Mouse (Mus musculus) left cerebral cortex, postnatal 25 days (tissue): ENCODE measurements at regions not wholly inside any gene's neighbourhood (a gene's known extent, or its start where the extent isn't known, plus 50 kb on each side); places are given as distances from the start of the nearest gene placed in this dataset.
A peak's percentile ranks its signal among the peaks of the same experiment; 100 is the strongest.

ENCODE experiments used
- DNase-seq, 2 experiments: peaks; one replicate each; pipeline ENCODE4 v3.0.0; 2022; ENCODE audit warnings: low spot score in 2 of 2, mixed read lengths in 1 of 2
- intact Hi-C: fragments of 180-260 bp; cut with DNase I; formaldehyde crosslinking; loops from one replicate; pipeline ENCODE4 v1.15.1; 2025
- microRNA-seq, 2 experiments: library from miRNA; unstranded; fragments of <30 nt; microRNA quantifications; one replicate each; pipeline ENCODE4 v1.2.0; 2022

DNA sequence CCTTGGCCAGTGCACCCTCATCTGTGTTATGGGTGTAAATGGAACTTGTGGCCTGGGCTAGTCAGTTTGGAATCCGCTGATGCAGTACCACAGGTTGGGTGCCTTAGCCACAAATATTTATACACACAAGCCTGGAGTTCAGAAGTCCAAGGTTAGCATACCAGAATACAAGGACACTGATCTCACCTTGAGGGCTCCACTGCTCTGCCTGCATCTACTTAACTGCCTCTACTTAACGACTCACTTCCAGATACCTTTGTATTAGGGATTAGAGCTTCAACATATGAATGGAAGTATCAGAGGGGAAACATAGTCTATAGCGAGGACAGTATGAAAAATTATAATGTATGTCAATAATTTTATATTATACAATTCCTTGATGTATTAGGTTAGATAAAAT lies 57.5 kb downstream of the Tmem174 start:
- DNase-seq: no peak
- intact Hi-C loops: no loop called here

DNA sequence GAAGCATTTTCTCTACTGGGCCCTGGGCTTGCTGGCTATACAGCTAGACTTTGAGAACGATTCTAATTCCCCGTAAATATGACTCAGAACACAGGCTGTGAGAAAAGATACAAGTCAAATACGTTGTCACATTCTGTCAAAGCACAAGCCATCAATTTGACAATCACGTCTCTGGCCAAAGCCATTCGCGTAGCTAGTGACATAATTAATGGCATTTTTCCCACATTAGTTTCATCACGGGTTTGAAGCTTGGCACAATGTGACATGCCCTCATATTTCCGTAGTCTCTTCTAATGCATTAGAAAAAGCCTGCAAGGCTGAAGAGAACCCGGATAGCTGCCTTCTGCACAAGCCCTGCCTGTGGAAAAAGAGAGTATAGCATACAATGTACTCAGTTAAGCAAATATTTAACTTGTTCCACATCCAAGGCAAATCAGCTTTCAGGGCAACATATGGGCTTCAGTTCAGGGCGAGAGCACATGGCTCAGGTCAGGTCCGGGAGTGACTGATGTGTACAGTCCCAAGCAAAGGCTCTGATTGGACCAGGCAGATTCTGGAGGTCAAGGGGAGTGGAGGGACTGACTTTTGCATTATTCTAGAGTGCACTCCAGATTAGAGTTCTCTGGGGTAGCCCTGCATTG lies 58.7 kb downstream of the Tmem174 start:
- intact Hi-C loops: no loop called here
- no peak for DNase-seq

DNA sequence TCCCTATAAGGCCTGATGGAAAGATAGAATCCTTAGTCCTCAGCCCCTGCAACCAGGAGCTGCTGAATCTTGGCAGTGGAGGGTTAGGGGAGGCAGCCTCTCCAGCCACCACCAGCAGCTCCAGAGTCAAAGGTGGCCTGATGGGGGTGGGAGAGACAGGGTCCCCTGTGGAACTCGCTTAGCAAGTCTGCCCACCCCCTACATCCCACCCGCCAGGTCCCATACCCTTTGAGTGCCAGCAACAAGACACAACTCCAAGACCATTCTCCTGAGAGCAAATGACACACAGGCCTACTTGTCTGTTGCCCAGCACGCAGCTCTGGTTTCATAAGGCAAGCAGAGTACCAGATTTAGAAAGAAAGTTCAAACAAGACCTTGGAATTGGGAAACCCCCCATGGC lies 61.1 kb downstream of the Tmem174 start:
- intact Hi-C loops: no loop called here
- no peak for DNase-seq

DNA sequence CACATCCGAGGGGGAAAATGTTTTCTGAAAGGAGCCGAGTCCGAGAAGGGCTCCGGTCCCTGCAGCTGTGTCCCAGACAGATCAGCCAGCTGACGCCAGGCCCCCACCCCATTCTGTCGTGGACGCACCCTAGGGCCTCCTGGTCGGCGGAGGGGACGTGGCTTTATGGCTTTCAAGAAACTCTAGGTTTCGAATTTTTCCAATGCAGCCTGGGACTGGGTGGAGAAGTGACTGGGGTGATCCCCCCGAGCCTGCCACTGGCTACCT lies 63.2 kb downstream of the Tmem174 start:
- intact Hi-C loops: no loop called here
- no peak for DNase-seq

DNA sequence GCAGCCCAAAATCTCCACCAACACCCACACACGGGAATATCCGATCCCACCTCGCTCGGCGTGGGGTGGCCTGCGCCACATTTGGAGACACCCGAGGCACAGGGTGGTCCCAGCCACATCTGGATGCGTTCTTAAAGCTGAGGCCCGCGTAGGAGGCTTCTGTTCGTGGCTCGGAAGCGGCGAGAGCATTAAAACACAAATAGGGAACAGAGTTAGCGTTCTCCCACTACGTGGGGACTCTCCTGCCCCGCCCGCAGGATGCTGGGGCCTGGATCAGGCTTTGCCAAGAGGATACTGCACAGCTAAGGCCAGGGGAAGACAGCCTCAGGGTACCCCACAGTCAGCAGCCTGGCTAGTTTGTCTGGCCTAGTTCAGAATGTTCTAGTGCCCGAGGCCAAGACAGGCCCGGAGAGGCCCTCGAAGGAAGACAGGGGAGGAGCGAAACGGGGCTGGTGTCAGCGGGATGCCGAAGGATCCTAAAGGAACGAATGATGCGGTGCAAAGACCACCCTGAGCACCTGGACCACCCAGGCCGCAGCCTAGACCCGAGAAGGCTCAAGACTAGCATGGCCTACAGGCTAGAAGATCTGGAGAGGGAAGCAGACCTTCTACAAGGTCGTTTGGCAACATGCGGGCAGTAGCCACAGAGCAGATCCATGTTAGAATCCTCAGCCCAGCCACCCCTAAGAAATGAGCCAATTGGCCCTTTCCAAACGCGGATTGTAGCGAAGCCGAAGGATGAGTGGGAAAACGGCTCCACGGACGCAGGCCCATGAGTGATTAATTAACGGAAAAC lies 63.8 kb downstream of the Tmem174 start:
- DNase-seq: peak in 1 of 2 experiments; percentile 13
- intact Hi-C loops: no loop called here

DNA sequence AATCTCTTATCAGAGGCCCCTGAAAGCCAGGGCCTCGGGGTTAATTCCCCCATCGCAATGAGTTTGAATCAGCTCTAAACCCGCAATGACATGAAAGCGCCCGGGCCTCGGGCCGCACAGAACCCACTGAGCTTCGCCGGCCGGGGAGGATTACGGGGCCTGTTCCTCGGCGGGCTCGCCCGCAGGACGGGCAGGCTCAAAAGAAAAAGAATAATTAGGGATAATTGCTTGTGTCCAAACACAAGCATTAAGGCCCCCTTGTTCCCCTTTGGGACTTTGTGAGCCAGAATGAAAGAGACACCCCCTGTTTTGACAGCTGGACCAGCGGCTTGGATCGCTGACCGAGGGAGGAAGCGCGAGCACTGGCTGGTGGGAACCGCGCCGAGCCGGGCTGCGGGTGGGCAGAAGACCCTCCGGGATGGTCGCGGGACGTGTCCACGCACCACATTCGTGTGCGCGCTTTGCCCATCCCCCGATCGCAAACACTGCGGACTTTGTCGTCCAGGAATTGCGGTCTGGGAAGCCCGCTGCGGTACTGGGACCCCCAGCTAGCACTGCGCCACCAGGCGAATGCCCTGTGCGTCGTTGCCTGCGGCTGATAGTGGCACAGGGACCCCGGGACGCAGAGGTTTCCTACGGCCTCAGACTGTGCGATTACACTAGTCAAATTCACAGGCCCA lies 64.5 kb downstream of the Tmem174 start:
- intact Hi-C loops: no loop called here
- DNase-seq: no peak

DNA sequence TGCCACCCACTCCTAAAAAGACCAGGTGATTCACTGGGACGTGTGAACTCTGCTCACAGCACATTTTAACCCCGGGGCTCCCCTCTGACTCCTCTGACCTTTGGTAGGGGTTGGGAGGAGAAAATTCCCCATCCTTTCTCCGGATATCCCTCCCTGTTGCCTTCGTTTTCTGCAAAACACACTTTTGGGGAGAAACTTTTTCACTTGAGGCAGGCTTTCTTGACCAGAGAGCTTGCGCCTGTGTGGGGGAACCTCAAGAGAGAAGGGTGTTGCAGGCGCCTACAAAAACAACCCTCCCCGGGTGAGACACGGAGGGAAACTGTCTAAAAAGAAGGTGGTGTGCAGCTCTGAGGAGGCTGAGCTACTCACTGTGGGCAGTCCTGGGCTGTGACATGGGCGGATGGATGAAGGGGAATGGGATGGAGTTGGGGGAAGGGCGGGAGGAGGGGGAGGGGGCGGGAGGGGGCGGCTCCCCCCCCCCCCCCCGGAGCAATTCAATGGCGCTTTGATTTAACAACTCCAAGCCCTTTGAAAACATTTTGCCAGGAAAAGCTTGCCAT lies 65.1 kb downstream of the Tmem174 start:
- intact Hi-C loops: no loop called here

DNA sequence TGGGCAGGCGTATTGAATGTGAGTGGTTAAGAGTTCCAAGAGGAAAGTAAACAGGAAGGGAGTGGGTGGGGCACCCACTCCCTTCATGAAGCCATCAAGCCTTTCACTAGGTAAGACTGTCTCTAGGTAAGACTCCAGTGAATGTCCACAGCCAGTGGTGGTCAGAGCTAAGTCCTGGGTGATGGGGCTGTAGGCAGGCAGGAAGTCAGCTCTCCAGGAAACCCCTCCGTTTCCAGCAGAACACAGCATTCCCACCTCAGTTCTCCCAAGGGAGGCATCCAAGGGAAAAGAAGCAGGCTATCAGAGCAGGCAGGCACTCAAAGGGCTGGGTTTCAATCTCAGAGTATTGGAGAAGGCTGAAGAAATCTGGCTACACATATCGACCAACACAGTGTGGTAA lies 66.2 kb downstream of the Tmem174 start:
- intact Hi-C loops: no loop called here
- DNase-seq: no peak

More for the DNA sequence above, 65.1 kb downstream of the Tmem174 start:
- DNase-seq: no peak

DNA sequence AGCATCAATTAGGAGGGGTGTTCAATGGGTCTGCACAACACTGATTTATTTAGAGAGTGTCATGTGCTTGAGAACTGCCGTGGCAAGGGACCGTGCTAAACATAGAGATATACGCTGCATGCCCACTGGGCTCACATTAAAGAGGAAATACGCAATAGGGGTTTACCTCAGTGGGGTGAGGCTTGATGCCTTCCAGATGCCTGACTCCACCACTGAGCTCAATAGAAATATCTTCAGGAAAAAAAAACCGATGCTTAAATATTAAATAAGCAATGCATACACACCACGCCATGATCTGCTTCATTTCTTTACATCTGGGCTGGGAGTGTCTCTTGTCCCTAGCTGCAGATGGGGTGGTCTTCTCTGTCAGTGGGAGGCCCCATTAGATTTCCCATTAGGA lies 63.9 kb upstream of the Gm10320 start:
- DNase-seq: no peak

DNA sequence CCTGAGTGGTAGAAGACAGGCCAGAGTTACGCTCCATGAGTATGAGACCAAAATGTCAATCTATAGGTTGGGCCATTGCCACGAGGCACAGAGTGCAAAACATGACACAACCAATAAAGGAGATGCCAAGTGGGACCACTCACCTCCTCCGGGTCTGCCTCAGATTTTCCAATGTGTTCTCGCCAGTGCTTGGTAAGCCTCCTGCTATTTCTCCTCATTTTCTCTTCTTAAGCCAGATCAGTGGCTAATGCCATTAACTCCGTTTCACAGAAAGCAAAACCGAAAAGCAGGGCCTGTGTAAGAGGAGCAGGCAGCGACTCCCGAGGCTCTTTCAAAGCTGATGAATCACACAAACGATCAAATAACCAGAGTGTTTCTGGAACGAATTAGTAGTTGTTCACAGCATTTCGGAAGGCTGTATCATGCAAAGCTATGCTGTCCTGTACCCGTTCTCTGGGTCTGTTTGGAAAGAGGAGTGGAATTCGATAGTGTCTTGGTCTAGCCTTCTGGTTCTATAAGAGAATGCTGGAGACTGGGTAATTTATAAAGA lies 59.7 kb upstream of the Gm10320 start:
- intact Hi-C loops: no loop called here
- no peak for DNase-seq

More for the DNA sequence above, 63.9 kb upstream of the Gm10320 start:
- intact Hi-C loops: no loop called here

DNA sequence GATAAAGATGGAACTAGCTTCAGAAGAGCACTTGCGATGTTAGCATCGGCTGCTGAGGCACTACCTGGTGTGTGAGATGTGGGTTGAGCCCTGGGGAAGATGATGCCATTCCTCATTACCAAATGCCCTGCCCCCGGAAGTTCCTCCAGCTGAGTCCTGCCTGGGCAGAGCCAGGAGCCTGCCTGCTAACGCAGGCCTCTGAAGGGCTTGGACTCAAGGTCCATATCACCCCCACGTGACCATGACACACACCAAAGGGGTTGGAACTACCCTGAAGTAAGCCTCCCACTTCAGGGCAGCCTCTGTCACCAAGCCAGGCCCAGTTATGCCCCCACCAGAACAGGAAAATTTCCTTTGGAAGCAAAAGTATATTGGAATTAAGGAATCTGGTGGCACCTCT lies 55.4 kb upstream of the Gm10320 start:
- intact Hi-C loops: no loop called here
- no peak for DNase-seq

DNA sequence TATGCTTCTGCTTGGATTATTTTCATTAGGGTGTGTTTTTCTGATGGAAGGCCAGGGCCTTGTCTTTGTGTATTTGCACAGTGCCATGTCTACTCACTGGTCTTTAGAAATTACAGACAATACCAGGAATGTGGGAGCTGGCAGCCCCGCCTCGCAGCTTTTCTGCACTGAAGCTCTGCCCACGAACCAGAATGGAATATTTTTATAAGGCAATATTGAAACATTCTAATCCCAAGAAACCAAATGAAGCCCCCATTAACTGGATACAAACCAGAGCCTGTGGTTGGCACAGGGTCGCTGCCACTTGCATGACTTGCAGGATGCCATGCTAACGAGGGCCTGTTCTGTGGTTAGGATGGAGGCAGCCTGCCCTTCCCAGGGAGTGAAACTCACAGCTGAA lies 54.3 kb upstream of the Gm10320 start:
- DNase-seq: no peak
- intact Hi-C loops: no loop called here

DNA sequence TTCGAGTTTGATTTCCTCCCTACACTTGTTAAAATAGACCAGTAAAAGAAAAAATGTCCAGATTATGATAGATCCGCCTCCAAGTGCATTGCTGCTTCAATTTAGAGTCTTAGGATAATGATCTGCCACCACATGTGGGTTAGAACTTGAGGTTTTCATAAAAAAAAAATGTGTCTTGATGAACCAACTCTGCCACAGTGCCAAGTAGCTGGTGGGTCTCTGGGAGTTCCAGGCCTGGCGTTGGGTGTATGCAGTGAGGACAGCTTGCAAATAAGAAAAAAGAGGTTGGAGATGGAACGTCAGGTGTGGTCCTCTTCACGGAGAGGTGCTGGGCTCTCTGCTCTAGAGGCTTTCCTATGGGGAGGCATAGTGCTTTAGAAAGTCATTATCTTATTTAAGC lies 53.6 kb upstream of the Gm10320 start:
- intact Hi-C loops: no loop called here
- no peak for DNase-seq

DNA sequence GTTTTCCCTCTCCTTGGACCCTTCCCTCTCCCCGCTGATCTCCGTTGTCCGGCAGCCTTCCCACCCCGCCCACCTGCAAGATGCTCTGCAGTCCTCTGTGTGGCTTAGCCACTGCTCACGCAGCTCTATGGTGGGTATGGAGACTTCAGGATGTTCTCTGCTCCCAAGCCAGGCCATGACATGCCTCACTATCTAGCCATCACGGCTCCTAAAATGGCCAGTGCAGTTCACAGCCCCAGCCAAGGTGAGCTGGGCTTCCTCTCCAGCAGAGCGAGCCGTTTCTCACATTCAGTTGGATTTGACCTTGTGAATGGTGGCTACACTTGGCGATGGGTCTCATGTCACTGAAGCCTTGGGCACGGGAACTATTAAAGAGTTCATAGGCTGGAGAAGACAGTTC lies 52.2 kb upstream of the Gm10320 start:
- DNase-seq: no peak
- intact Hi-C loops: no loop called here

Small RNAs in the stretch of these regions (microRNA-seq; reads per million reads assigned to microRNA genes)
- 0 reads per million in 2 experiments for gene Gm22698
